Mouse (Mus musculus) CH12.LX (cell line): ENCODE data around the gene Il33. TPM values are rescaled to one million over a fixed set of nuclear protein-coding genes. Genes with fewer than 3 reads are reported as not detected.

Source experiments
- DNase-seq: peaks from one replicate; pipeline ENCODE4 v3.0.0-alpha.2; 2013; ENCODE audit errors: extremely low read depth
- H3K27ac ChIP-seq: 2 replicates; pipeline ENCODE4 v1.5.1; 2012; ENCODE audit warnings: low read depth, mild to moderate bottlenecking, control low read depth, moderate library complexity; ENCODE audit not compliant: insufficient read depth
- H3K27me3 ChIP-seq: replicated peaks from 2 replicates; pipeline ENCODE3; 2012; ENCODE audit warnings: inconsistent platforms
- H3K36me3 ChIP-seq, 2 experiments: replicated peaks in 1 of 2; 2 replicates each; pipeline versions ENCODE3 to v1.6.1; 2012; ENCODE audit warnings: inconsistent platforms in 1 of 2, low read length in 1 of 2, mild to moderate bottlenecking in 1 of 2, mixed read lengths in 1 of 2, moderate library complexity in 1 of 2; ENCODE audit not compliant: control insufficient read depth in 1 of 2, insufficient read depth in 1 of 2
- H3K4me1 ChIP-seq, 2 experiments: 2 replicates each; pipeline ENCODE4 v1.6.1; 2012; ENCODE audit warnings: inconsistent platforms in 1 of 2, moderate library complexity in 1 of 2; ENCODE audit not compliant: insufficient read depth in 2 of 2, control insufficient read depth in 1 of 2
- H3K4me2 ChIP-seq: 2 replicates; pipeline ENCODE4 v1.6.1; 2012; ENCODE audit warnings: low read depth, mild to moderate bottlenecking, control low read depth; ENCODE audit not compliant: poor library complexity, insufficient read depth, severe bottlenecking
- H3K4me3 ChIP-seq, 3 experiments: fragments of 150-350 bp in 1 of 3; sonication (generic) in 1 of 3; replicated peaks in 1 of 3; 2 replicates each; pipeline versions ENCODE3 to v1.5.1; 2011 to 2012; ENCODE audit warnings: low read depth in 2 of 3, low read length in 2 of 3, mild to moderate bottlenecking in 2 of 3, moderate library complexity in 2 of 3, control low read depth in 1 of 3, improper control_type of control experiment in 1 of 3, inconsistent platforms in 1 of 3, mixed read lengths in 1 of 3; ENCODE audit not compliant: poor library complexity in 1 of 3
- H3K79me2 ChIP-seq: replicated peaks from 2 replicates; pipeline ENCODE4 v1.6.1; 2012; ENCODE audit warnings: mild to moderate bottlenecking, moderate library complexity; ENCODE audit not compliant: control insufficient read depth, poor library complexity, insufficient read depth, severe bottlenecking; ENCODE audit errors: extremely low read depth
- H3K9ac ChIP-seq: 2 replicates; pipeline ENCODE4 v1.6.1; 2012; ENCODE audit warnings: low read depth, mild to moderate bottlenecking, control low read depth, moderate library complexity; ENCODE audit not compliant: insufficient read depth
- H3K9me3 ChIP-seq: replicated peaks from 2 replicates; pipeline ENCODE3; 2012; ENCODE audit warnings: low read length, inconsistent platforms, mixed read lengths
- CTCF ChIP-seq, 2 experiments: IDR thresholded peaks in 1 of 2; conservative IDR thresholded peaks in 1 of 2; 2 replicates each; pipeline ENCODE4 v1.5.1; 2011 to 2012; ENCODE audit warnings: low read depth in 2 of 2, low read length in 2 of 2, improper control_type of control experiment in 1 of 2, inconsistent platforms in 1 of 2, mild to moderate bottlenecking in 1 of 2, moderate library complexity in 1 of 2
- ETS1 ChIP-seq: conservative IDR thresholded peaks from 2 replicates; pipeline ENCODE4 v1.6.1; 2012; ENCODE audit warnings: low read depth, mild to moderate bottlenecking, inconsistent platforms, low read length, improper control_type of control experiment, moderate library complexity
- MAFK ChIP-seq: IDR thresholded peaks from 2 replicates; pipeline ENCODE4 v1.6.1; 2011; ENCODE audit warnings: low read length, improper control_type of control experiment; ENCODE audit not compliant: insufficient replicate concordance
- MAZ ChIP-seq: IDR thresholded peaks from 2 replicates; pipeline ENCODE4 v1.6.1; 2012; ENCODE audit warnings: low read depth, mild to moderate bottlenecking, inconsistent platforms, low read length, improper control_type of control experiment, moderate library complexity
- MXI1 ChIP-seq: IDR thresholded peaks from 2 replicates; pipeline ENCODE4 v1.6.1; 2011; ENCODE audit warnings: mild to moderate bottlenecking, low read depth, low read length, improper control_type of control experiment
- NELFE ChIP-seq: IDR thresholded peaks from 2 replicates; pipeline ENCODE4 v1.6.1; 2011; ENCODE audit warnings: low read depth, low read length, improper control_type of control experiment
- PAX5 ChIP-seq: IDR thresholded peaks from 2 replicates; pipeline ENCODE4 v1.6.1; 2012; ENCODE audit warnings: low read length, inconsistent platforms, mixed read lengths
- SMC3 ChIP-seq: IDR thresholded peaks from 2 replicates; pipeline ENCODE4 v1.6.1; 2011; ENCODE audit warnings: low read depth, low read length, improper control_type of control experiment
- ZC3H11A ChIP-seq: IDR thresholded peaks from 2 replicates; pipeline ENCODE4 v1.6.1; 2012; ENCODE audit warnings: low read depth, mild to moderate bottlenecking, inconsistent platforms, low read length, improper control_type of control experiment
- ZKSCAN1 ChIP-seq: IDR thresholded peaks from 2 replicates; pipeline ENCODE4 v1.6.1; 2012; ENCODE audit warnings: low read depth, inconsistent platforms, low read length, improper control_type of control experiment, borderline replicate concordance
- ZNF384 ChIP-seq: IDR thresholded peaks from 2 replicates; pipeline ENCODE4 v1.6.1; 2012; ENCODE audit warnings: low read depth, low read length, improper control_type of control experiment, inconsistent platforms
- dilution Hi-C: fragments of 300-500 bp; cut with MboI; formaldehyde crosslinking; loops from 2 replicates; pipeline ENCODE4 v1.14.3; 2020; ENCODE audit warnings: low sequenced_read_pairs; ENCODE audit not compliant: extremely low pct_unique_long_range_greater_than_20kb, extremely low pct_ligation_motif_present
- in situ Hi-C: fragments of 300-500 bp; cut with MboI; formaldehyde crosslinking; loops from 3 replicates; pipeline ENCODE4 v1.14.3; 2019; ENCODE audit warnings: low sequenced_read_pairs, low pct_ligation_motif_present, low pct_unique_long_range_greater_than_20kb, mixed read lengths
- polyA plus RNA-seq: library from polyadenylated mRNA; unstranded; fragments of >175 nt; gene quantifications from 2 replicates; pipeline ENCODE4 v1.2.1, GENCODE M21; 2012; ENCODE audit warnings: low read depth; ENCODE audit not compliant: insufficient read length
- total RNA-seq, 2 experiments: library from RNA; depleted of rRNA; stranded (reverse); fragments of 300-350 nt in 1 of 2; fragments of >200 nt in 1 of 2; gene quantifications; 2 replicates each; pipeline ENCODE4 v1.2.3; 2012 to 2014

Il33 gene
- total and polyA plus RNA-seq, 3 experiments, result 0.08 to 0.32 (median 0.24) TPM

- peaks cover 0 to 4% of the 10 kb centered on the region in 2 experiments; a peak in 1 of 4 replicates for H3K4me1 ChIP-seq
- H3K36me3 ChIP-seq, result no peaks in the 10 kb centered on the region
- H3K27me3 ChIP-seq, result no peaks in the 10 kb centered on the region
- DNase-seq, result no peak
- no peaks in the 10 kb centered on the region for H3K79me2 ChIP-seq
- in situ Hi-C loops (no loop called here), dilution Hi-C loops (no loop called here)
- no peak overlapping the region for H3K4me3 ChIP-seq
- H3K27ac ChIP-seq, result no peak overlapping the region
- H3K9me3 ChIP-seq, result peaks cover 2% of the 10 kb centered on the region
- H3K4me2 ChIP-seq, result no peak overlapping the region
- TF ChIP-seq SMC3 (no peak), MXI1 (no peak), NELFE (no peak)
- no peak overlapping the region for H3K9ac ChIP-seq
Measured at GRCm38 (mm10) chr19:29963598-29964092, 38.7 kb downstream of the Il33 start.

GRCm38 (mm10) chr19:29967960-29968359 lies 43.0 kb downstream of the Il33 start:
- H3K9me3 ChIP-seq, result peaks cover 2% of the 10 kb centered on the region
- no peaks in the 10 kb centered on the region for H3K79me2 ChIP-seq
- in situ Hi-C loops (no loop called here), dilution Hi-C loops (no loop called here)
- no peak for DNase-seq
- H3K4me3 ChIP-seq, result no peak overlapping the region
- no peaks in the 10 kb centered on the region for H3K4me1 ChIP-seq
- no peak overlapping the region for H3K4me2 ChIP-seq
- TF ChIP-seq MAFK, result no peak
- no peak for TF ChIP-seq PAX5
- TF ChIP-seq ZC3H11A, result no peak
- TF ChIP-seq MAZ, result no peak
- TF ChIP-seq ZNF384, result no peak
- TF ChIP-seq ZKSCAN1, result no peak
- no peak for TF ChIP-seq CTCF (conservative IDR thresholded peaks at IDR 0.05 in 1 of 2, IDR thresholded peaks at IDR 0.05 in 1 of 2; ENCODE audit: low read depth in 2 of 2, low read length in 2 of 2)
- no peak overlapping the region for H3K27ac ChIP-seq
- no peaks in the 10 kb centered on the region for H3K27me3 ChIP-seq
- H3K9ac ChIP-seq, result no peak overlapping the region
- no peaks in the 10 kb centered on the region for H3K36me3 ChIP-seq

GRCm38 (mm10) chr19:29973396-29973795 lies 48.5 kb downstream of the Il33 start:
- H3K27me3 ChIP-seq, result no peaks in the 10 kb centered on the region
- H3K79me2 ChIP-seq, result no peaks in the 10 kb centered on the region
- dilution Hi-C loops (no loop called here), in situ Hi-C loops (no loop called here)
- H3K27ac ChIP-seq, result no peak overlapping the region
- no peak for TF ChIP-seq ETS1
- H3K36me3 ChIP-seq, result no peaks in the 10 kb centered on the region
- peaks cover 4% of the 10 kb centered on the region for H3K9me3 ChIP-seq
- no peak for DNase-seq
- H3K4me1 ChIP-seq, result no peaks in the 10 kb centered on the region
- H3K4me3 ChIP-seq, result no peak overlapping the region
- no peak overlapping the region for H3K4me2 ChIP-seq
- no peak overlapping the region for H3K9ac ChIP-seq
